Mouse (Mus musculus) telencephalon, adult 2 months (tissue): ENCODE data around the gene Habp2.

Experiments used
- DNase-seq: peaks from one replicate; pipeline ENCODE4 v3.0.0-alpha.2; 2011; ENCODE audit warnings: low read depth, low spot score

The Habp2 gene

GRCm38 (mm10) chr19:56358890-56359289 is 72.0 kb downstream of the Habp2 start:
- no peak for DNase-seq

- DNase-seq, result no peak
These were observed 77.0 kb downstream of the Habp2 start for GRCm38 (mm10) chr19:56363721-56364460.

DNA sequence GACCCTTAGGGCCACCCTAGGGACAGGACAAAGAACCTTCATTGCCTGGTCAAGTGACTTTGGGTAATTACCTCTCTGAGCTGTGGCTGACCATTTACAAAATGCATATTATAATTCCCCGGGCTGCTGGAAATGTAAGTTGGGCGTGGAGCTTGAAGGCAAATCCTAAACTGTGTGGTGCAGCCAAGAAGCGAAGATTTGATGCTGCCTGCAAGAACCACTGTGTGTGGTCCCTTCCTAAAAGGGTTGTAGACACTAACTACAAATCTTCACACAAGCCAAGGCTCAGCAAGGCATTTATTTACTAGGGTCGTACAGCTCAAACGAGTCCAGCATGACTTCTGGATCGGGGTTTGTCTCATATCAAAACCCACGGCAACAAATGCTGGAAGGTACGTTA is 77.6 kb downstream of the Habp2 start:
- DNase-seq, result no peak

DNA sequence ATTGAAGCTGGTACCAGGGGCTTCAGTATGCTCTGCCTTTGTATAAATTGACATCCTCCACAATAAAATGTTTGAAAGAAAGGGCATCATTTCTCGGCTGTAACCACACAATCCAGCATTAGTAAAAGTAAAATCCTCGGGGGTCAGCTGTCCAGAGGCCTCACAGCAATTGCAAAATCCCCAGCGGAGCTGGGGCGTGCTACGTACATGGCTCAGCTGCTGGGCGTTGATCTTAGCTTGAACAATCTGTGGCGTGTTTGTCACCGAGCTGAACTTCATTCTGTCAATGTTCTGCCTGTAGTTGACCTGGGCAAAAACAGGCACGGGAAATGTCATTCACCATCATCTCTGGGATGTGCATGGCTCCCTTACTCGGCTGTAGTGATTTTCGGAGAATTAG is 79.2 kb downstream of the Habp2 start:
- no peak for DNase-seq

GRCm38 (mm10) chr19:56366625-56367024 is 79.7 kb downstream of the Habp2 start:
- no peak for DNase-seq

DNA sequence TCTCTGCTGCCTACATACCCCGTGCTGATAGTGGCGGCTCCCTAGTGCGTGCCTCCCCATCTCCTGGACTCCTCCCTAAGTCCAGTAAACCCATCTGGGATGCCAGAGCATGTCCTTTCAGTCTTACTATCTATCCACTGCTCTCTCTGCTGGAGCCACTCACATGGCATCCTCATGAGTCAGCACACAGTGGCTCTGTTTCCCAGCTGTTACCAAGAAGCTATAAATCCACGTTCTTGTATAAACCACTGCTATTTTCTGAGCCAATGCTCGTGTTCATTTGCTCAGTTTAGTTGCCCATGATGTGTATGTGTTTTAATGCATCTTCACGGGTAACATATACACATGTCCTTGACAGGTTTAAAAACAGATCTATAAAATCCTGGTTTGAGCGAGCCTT is 80.8 kb downstream of the Habp2 start:
- DNase-seq, result no peak

- no peak for DNase-seq
These were observed 82.0 kb downstream of the Habp2 start for GRCm38 (mm10) chr19:56368912-56369311.
